Mouse (Mus musculus) limb, embryonic 11.5 days (tissue): Measurements from ENCODE around the gene Notum. TPM values are rescaled to one million over a fixed set of nuclear protein-coding genes. Genes with fewer than 3 reads are reported as not detected.
A peak's percentile ranks its signal among the peaks of the same experiment; 100 is the strongest.

Experiments used
- ATAC-seq: fragments of 200-750 bp; cut with Nextera tagmentation; 2 replicates; pipeline ENCODE4 v1.8.0; 2017; ENCODE audit warnings: low read depth; ENCODE audit not compliant: insufficient number of reproducible peaks, low FRiP score, low TSS enrichment
- DNase-seq: peaks from one replicate; pipeline ENCODE4 v3.0.0-alpha.2; 2015; ENCODE audit warnings: low spot score
- H3K27ac ChIP-seq: fragments of 300-500 bp; sonication (generic); replicated peaks from 2 replicates; pipeline ENCODE4 v1.5.1; 2014; ENCODE audit warnings: low read depth, mild to moderate bottlenecking, low read length
- H3K27me3 ChIP-seq: fragments of 300-500 bp; sonication (generic); 2 replicates; pipeline ENCODE4 v1.6.1; 2014; ENCODE audit warnings: mild to moderate bottlenecking, low read length, mixed read lengths; ENCODE audit not compliant: control insufficient read depth, insufficient read depth
- H3K36me3 ChIP-seq: fragments of 300-500 bp; sonication (generic); 2 replicates; pipeline ENCODE4 v1.6.1; 2014; ENCODE audit warnings: mild to moderate bottlenecking, low read length, moderate library complexity, mixed read lengths; ENCODE audit not compliant: control insufficient read depth, insufficient read depth
- H3K4me1 ChIP-seq: fragments of 300-500 bp; sonication (generic); 2 replicates; pipeline ENCODE4 v1.6.1; 2014; ENCODE audit warnings: low read length, mixed read lengths; ENCODE audit not compliant: control insufficient read depth, insufficient read depth
- H3K4me2 ChIP-seq: fragments of 300-500 bp; sonication (generic); 2 replicates; pipeline ENCODE4 v1.6.1; 2014; ENCODE audit warnings: low read depth, mild to moderate bottlenecking, moderate library complexity; ENCODE audit not compliant: severe bottlenecking
- H3K4me3 ChIP-seq: fragments of 300-500 bp; sonication (generic); 2 replicates; pipeline ENCODE4 v1.5.1; 2014; ENCODE audit warnings: low read depth, low read length
- H3K9ac ChIP-seq: fragments of 300-500 bp; sonication (generic); 2 replicates; pipeline ENCODE4 v1.6.1; 2014; ENCODE audit warnings: mild to moderate bottlenecking, low read length
- H3K9me3 ChIP-seq: fragments of 300-500 bp; sonication (generic); 2 replicates; pipeline ENCODE4 v1.6.1; 2016; ENCODE audit warnings: low read length; ENCODE audit not compliant: control insufficient read depth
- WGBS: fragments of 180-500 bp; shearing (Covaris S2); extraction: QIAGEN DNeasy Blood & Tissue Kit; methylation state at CpG from one replicate; pipeline ENCODE4 v1.1.7; 2014; 5-methylcytosine and 5-hydroxymethylcytosine counted together
- polyA plus RNA-seq: library from polyadenylated mRNA; unstranded; fragments of >200 nt; fragmentation: Nextera tagmentation; extraction: Ambion mirVana; gene quantifications from 2 replicates; pipeline ENCODE4 v1.2.1, GENCODE M21; 2014

The Notum gene
- polyA plus RNA-seq, 1 experiment from 2014 or later = 7.5 TPM

DNA sequence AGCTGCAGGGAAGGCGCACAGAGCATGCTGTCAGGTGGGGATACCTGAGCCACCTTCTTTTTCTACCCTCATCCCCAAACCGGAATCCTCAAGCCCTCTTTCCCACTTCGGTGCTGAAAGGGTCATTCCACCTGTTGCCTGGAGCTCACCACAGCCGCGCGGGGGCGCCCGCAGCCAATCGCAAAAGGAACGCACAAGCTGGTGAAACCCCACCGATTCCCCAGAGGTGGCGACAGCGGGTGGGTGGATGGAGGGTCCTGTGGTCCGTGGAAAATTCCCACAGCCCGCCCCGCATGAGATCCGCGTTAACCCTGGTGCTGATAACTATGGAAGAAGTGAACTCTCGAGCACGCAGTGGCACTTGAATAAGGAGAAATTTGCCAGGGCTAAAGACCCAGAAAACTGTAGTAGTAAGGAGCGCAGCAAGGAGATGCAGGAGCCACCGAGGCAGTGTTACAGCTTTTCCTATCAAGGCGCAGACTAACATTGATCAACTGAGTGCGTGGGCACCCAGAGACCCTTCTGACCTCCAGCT is 2.0 kb downstream of the Notum start:
- Histone ChIP-seq H3K27me3 (peaks cover 44% of the 10 kb centered on the region), H3K27ac (no peak overlapping the region), H3K9me3 (no peaks in the 10 kb centered on the region), H3K4me3 (no peak overlapping the region), H3K4me2 (peak overlapping the region; percentile 82), H3K36me3 (no peaks in the 10 kb centered on the region), H3K9ac (no peak overlapping the region), H3K4me1 (peaks cover 21% of the 10 kb centered on the region)
- WGBS = 2% methylated on average over 24 of the region's 24 CpGs
- DNase-seq = peak; percentile 88
- ATAC-seq = no peak

DNA sequence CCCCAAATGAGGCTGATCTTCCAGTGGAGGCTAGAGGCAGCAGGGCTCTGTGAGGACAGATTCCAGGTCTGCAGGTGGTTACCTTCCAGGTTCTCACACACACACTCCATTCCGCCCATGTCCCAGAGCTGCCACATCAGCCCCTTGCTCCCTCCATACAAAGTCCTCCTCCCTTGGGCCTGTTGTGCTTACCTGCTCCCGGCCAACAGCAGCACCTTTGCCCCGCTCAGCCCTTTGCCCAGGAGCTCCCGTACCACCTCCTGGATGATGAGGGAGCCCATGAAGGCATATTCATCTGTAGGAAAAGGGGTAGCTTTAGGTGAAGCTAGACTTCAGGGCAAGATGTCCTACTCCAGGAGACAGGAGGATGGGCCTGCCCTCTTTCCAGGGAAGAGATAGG is 3.7 kb downstream of the Notum start:
- ATAC-seq (no peak), DNase-seq (no peak)
- no peak overlapping the region for H3K4me2 ChIP-seq
- peaks cover 43% of the 10 kb centered on the region for H3K27me3 ChIP-seq
- no peak overlapping the region for H3K4me3 ChIP-seq
- H3K4me1 ChIP-seq = peaks cover 21% of the 10 kb centered on the region
- H3K27ac ChIP-seq = no peak overlapping the region
- WGBS = 89% methylated on average over 4 of the region's 4 CpGs
- H3K9me3 ChIP-seq = no peaks in the 10 kb centered on the region
- no peak overlapping the region for H3K9ac ChIP-seq
- H3K36me3 ChIP-seq = no peaks in the 10 kb centered on the region

DNA sequence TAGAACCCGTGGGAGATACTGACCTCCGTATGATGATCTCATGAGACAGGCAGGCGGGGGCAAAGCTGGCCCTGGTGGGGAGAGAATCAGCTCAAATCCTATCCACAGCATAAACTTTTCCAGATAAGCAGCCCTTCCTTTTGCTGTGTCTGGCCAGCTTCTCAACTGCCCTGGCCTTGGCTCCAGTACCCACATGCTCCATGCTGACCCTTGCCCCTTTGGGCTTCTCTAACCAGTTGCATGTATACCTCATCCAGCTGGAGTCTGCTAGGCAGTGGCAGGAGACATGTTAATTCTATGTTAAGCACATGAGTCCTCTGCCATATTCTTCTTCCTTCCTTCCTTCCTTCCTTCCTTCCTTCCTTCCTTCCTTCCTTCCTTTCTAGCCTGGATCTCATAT is 6.2 kb downstream of the Notum start:
- DNase-seq = no peak
- H3K27me3 ChIP-seq = peaks cover 18% of the 10 kb centered on the region

DNA sequence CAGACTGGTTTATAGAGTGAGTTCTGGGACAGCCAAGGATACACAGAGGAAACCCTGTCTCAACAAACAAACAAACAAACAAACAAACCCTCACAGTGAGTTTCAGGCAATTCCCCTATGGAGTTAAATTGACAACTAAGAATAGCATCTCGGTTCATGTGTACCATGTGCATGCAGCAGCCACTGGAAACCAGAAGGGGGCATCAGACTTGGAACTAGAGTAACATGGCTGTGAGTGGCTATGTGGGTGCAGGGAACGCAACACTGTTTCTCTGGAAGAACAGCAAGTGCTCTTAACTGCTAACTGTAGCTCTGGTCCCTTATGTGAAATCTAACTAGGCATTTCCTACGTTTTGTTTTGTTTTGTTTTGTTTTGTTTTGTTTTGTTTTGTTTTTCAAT is 9.1 kb downstream of the Notum start:
- Histone ChIP-seq H3K4me1 (peaks cover 7% of the 10 kb centered on the region), H3K36me3 (no peaks in the 10 kb centered on the region), H3K27me3 (no peaks in the 10 kb centered on the region), H3K4me3 (no peak overlapping the region), H3K27ac (no peak overlapping the region), H3K9ac (no peak overlapping the region), H3K9me3 (no peaks in the 10 kb centered on the region), H3K4me2 (no peak overlapping the region)
- 80% methylated on average over 3 of the region's 3 CpGs for WGBS
- DNase-seq (no peak), ATAC-seq (no peak)

More for the DNA sequence above, 6.2 kb downstream of the Notum start:
- WGBS = 79% methylated on average over 3 of the region's 3 CpGs
- H3K9ac ChIP-seq = no peak overlapping the region
- no peak overlapping the region for H3K4me2 ChIP-seq
- ATAC-seq = no peak
- peaks cover 9% of the 10 kb centered on the region for H3K4me1 ChIP-seq
- no peak overlapping the region for H3K27ac ChIP-seq
- no peaks in the 10 kb centered on the region for H3K9me3 ChIP-seq
- H3K4me3 ChIP-seq = no peak overlapping the region
- H3K36me3 ChIP-seq = no peaks in the 10 kb centered on the region

DNA sequence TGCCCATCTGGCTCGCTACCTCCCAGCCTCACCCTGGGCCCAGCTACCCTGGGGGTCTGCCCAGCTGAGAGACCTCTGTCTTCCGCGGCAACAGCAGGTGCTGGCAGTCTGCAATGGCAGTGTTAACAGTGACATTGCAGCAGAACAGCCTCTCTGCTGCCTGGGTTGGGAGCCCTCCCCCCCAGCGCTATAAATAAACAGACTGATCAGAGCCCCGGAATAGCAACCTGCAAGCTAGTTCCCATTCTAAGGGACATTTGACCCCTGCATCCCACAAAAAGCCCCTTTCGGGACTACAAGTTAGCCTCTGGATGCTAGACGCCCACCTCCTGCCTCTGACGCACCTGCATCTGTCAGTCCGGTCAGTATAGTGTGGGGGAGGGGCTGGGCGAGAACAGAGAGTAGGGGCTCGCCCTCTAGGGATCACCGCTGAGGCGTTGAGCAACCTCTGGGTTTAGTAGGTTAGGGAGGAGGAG is 12.9 kb downstream of the Notum start, which contains the start of gene Myadml2:
Myadml2 (minus strand) TSS at position 158 of the 476 bp plus-strand sequence.
- Histone ChIP-seq H3K36me3 (no peaks in the 10 kb centered on the region), H3K4me1 (peaks cover 9% of the 10 kb centered on the region), H3K27ac (no peak within 1 kb of the TSS), H3K9me3 (no peaks in the 10 kb centered on the region), H3K4me3 (no peak within 1 kb of the TSS), H3K27me3 (no peaks in the 10 kb centered on the region), H3K9ac (no peak within 1 kb of the TSS), H3K4me2 (peak within 1 kb of the TSS; percentile 20)
- 2% methylated on average over 13 of the region's 13 CpGs for WGBS
- ATAC-seq = 0 out of 2 replicates have a peak, but pooled peaks have one; percentile 45
- peak; percentile 63 for DNase-seq

DNA sequence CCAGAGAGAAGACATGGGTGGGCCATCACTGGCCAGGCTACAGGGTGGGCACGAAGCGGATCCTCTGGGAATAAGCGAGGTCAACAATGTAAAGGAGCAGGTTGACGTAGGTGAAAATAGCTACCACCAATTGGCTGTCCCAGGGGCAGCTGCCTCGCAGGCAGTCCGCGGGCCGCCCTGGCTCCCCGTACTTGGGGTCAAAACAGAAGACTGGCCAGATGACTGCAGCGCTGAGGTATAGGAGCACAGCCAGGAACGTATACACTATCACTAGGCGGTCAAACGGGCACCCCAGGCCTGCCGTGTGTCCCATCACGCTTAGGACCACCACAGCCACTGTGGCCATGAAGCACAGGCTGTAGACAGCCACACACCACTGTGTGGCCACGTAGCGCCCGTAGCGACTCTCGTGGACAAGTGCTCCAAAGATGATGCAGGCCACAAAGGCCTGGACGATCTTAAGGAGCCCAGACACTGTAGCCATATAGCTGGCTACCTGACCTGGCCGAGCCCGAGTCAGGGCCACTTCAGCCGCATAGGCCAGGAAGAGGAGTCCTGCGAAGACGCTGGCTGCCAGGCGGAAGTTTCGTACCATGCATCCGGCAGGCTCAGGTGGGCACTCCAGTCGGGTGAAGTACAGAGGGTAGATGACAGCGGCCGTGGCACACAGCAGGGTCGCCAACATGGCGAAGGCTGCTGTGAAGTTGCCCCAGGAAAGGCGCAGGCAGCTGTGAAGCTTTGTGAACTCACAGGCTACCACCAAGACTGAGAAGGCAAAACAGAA is 13.7 kb downstream of the Notum start:
- Histone ChIP-seq H3K27ac (no peak overlapping the region), H3K4me3 (no peak overlapping the region), H3K36me3 (no peaks in the 10 kb centered on the region), H3K9ac (no peak overlapping the region), H3K4me1 (peaks cover 17% of the 10 kb centered on the region), H3K9me3 (no peaks in the 10 kb centered on the region), H3K27me3 (no peaks in the 10 kb centered on the region), H3K4me2 (peak overlapping the region; percentile 20; the same call in 1 of the 2 replicates)
- WGBS = 75% methylated on average over 35 of the region's 35 CpGs
- ATAC-seq = no peak
- no peak for DNase-seq

DNA sequence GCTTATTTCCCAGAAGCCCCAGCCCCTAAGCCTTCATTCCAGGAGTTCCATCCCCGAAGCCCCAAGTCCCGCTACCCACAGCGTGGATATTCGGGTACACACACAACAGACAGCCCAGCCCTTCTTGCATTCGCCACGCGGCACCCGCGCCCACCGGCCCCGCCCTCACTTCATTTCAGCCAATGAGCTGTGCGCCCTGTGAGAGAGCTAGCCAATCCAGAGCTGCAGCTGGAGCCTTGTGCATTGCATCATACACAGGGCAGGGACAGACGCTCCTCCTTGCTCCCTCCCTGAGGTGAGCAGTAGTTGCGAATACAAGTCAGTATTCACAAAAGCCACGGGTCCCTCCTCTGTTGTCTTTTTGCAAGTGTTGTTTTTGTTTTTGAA is 17.4 kb downstream of the Notum start, which contains the start of gene Pycr1:
Pycr1 (minus strand) TSS at position 169 of the 387 bp plus-strand sequence.
- Histone ChIP-seq H3K9ac (peak within 1 kb of the TSS; percentile 67), H3K4me3 (peak within 1 kb of the TSS; percentile 47), H3K27ac (no peak within 1 kb of the TSS; the same call in 1 of the 2 replicates), H3K27me3 (no peaks in the 10 kb centered on the region), H3K4me2 (peak within 1 kb of the TSS; percentile 92), H3K4me1 (peaks cover 25% of the 10 kb centered on the region), H3K9me3 (no peaks in the 10 kb centered on the region), H3K36me3 (no peaks in the 10 kb centered on the region)
- DNase-seq = peak; percentile 96
- ATAC-seq = peak; percentile 97
- under 1% methylated on average over 15 of the region's 15 CpGs for WGBS

DNA sequence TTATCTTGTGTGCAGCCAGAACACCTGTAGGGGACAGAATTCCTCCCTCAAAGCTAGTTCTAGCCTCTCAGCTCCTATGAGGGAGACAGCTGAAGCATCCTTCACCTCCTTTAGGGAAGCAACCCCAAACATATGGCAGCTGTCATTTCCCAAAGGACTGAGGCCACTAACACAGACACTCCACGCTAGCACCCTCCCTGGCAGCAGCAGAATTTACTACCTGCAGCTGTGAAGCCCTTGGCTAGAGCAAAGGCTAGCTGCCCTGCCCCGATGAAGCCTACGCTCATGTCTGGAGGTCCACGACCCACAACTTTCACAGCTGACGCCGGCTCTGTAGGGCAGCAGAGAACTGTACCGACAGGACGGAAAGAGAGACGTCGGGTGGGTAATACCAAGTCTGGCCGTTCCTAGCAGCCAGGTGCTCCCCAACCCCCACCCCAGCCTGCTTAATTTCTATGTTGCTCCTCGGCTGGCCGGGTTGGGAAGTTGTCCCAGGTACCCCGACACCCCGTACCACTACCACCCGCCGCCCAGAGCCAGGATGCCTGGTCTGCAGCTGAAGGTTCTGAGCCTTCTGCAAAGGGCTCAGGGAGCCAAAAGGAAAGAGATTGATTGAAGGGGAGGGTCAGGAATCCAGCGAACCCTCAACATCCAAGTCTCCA is 17.9 kb downstream of the Notum start:
- Histone ChIP-seq H3K9ac (peak overlapping the region; percentile 67), H3K27me3 (no peaks in the 10 kb centered on the region), H3K9me3 (no peaks in the 10 kb centered on the region), H3K36me3 (no peaks in the 10 kb centered on the region), H3K4me3 (peak overlapping the region; percentile 47), H3K27ac (no peak overlapping the region; the same call in 1 of the 2 replicates), H3K4me1 (peaks cover 23% of the 10 kb centered on the region), H3K4me2 (peak overlapping the region; percentile 92)
- WGBS = under 1% methylated on average over 18 of the region's 18 CpGs
- peak; percentile 33; the same call in 1 of the 2 replicates for ATAC-seq
- no peak for DNase-seq
